Mouse (Mus musculus) left cerebral cortex, adult 11 months (tissue): ENCODE measurements around the gene Gcn1l1.

Experiments used
- DNase-seq: peaks from one replicate; pipeline ENCODE4 v3.0.0; 2022; ENCODE audit warnings: low spot score

The Gcn1l1 gene

DNA sequence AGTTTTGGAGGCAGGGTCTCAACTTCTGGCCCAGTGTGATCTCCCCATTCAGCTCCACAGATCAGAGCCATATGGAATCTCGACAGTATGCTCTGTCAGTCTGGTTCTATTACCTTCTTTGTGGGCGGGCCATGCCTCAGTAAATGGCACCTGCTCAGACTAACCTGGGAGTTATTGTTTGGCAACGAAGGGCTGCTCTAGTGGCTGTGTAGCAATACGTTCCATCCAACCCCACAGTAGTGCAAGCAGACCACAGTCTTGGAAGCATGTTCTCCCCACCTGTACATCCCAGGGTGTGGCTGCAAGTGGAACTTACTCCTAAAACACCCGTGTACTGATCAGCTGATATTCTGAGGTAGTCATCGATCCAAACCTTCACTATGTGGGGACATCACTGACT, 91.6 kb downstream of the Gcn1l1 start:
- DNase-seq = no peak

DNA sequence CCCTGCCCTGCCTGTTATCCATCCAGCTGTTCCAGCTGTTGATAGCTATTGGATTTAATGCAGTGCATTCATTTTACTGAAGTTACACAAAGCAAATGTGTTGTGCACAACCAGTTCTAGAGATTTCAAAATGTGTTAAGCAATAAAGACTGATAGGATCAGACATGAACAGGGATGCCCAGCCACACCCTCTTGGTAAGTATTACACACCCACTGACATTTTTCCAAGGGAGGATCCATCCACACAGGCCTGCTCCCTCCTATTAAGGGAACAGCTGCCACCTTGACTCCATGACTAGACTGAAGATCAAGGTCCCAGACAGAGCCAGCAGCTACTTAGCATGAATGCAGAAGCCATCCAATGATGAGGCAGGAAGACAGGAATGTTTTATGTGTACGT, 92.2 kb downstream of the Gcn1l1 start:
- DNase-seq = no peak

DNA sequence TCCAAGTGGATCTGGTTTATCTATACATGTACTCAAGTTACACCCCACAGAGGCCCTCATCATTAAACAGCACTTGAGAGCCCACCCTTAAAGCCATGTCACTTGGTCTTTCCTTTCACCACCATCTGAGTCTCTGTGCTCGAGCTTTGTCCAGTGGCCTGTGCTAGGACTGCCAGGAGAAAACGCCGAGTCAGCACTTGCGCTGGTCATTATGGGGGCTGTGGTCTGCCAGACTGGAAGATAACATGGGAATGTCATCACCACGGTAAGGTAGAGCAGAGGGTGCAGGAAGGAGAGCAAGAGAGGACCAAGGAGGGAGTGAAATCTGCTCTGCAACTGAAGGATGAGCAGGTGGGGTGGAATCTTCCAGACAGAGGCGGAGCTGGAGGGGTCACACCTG, 93.3 kb downstream of the Gcn1l1 start:
- no peak for DNase-seq

DNA sequence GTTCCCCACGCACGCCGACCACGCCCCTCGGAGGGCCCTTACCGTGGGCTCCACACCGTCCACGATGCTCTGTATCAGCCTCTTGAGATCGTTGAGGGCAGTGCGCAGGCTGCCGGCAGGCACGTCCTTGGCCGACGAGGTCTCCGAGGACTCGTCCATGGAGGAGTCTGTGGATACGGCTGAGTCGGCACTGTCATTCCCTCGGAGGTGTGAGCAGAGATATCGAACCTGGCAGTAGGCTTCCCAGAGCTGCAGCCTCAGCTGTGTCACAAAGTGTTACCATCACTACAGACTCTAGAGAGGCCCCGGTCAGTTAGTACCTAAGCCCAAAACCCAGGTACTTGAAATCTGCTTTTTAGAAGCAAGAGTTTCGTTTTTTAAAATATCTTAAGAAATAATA, 97.6 kb downstream of the Gcn1l1 start:
- no peak for DNase-seq

DNA sequence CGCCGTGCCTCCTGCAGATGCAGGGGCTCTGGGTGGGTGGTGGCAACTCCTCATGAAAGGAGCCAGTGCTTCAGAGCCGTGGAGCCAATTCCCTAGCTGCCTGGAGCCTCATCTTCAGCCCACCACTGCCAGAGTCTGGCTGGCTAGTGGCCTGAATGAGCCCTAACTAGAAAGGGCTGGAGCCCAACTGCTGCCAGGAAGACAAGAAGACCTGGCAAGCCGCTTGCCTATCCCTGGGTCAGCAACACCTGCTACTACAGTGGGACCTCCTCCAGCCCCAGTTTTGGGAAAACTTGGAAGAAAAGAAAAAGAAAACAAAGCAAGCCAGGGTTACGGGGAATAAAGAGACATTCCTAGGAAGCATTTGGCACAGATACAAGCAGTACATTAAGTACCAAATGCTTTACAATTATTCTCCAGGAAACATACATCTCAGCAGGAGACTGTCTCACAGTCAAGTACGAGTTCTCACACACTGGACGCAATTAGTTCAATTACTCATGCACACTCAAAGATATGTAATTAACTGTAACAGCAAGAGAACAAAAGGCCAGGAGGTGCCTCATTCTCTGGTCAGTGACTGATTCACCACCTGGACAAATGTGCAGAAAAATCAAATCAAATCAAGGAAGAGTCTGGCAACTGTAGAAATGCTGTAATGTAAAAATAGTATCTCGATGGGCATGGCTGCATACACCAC, 101.5 kb downstream of the Gcn1l1 start:
- DNase-seq = no peak

DNA sequence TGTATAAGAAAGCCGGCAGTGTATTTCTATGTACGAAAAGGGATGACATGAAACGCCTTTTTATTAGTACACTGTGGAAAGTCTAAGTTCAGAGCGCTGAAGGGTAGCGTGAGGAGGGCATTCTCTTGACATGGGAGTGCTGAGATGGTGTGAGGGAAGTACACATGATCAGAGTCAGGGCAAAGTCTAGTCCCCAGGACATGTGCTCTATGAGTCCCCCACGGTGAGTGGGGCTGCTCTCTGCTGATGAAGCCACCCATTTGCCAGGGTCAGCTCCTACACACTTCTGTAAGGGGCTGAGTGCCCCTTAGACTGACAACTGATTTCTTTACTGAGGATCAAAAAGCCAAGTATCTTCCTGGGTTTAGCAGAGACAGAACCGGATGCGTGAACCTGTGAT, 102.2 kb downstream of the Gcn1l1 start:
- DNase-seq = no peak

DNA sequence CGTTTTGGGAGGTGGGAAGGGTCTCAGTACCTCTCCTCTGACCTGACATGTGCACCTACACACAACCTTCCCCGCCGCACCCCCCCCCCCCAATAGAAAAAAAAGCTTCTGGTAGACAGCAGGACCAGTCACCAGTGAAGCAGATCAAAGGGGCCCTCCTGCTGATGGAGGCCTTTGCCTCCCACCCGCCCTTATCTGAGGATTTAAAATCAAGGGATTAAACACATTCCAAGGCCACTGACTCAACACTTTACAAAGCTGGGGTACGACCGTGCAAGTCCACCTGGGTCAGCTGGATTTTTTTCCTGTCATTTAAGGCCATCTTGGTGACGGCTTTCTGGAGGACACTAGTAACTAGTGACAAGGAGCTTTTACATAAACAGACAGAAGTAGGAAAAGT, 102.8 kb downstream of the Gcn1l1 start:
- no peak for DNase-seq

DNA sequence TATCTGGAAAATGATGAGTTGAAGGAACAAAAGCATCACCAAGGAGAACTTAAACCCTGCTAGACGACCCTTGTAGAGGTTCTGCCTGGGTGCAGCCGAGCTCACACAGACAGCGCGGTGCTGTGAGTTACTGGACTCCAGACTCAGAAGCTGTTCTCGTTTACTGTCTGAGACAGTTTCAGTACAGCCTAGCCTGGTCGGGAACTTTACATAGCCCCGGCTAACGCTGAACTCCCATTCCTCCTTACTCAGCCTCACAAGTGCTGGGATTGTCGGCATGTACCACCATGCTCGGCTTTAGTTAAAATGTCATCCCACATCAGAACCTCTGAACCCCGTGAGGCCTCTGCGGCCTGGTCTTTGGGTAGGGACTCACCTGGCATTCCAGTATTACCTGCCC, 103.9 kb downstream of the Gcn1l1 start:
- no peak for DNase-seq

DNA sequence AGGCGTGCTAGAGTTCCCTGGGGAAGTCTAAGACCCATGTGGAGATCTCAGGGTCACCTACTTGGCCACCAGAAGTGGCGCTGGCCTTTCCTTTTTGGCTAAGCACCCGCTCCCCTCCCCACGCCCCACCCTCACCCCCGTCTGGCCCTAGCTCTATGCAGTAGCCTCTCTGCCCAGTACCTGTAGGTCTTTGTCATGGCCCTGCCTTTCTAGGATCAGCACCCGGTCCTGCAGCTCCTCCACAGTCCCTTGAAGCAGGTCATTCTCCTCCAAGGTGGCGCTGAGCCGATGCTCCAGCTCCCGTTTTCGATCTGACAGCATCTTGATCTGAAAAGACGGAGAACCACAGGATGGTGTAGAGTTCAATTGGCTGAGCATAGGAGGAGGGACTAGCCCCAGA, 104.9 kb downstream of the Gcn1l1 start:
- no peak for DNase-seq

DNA sequence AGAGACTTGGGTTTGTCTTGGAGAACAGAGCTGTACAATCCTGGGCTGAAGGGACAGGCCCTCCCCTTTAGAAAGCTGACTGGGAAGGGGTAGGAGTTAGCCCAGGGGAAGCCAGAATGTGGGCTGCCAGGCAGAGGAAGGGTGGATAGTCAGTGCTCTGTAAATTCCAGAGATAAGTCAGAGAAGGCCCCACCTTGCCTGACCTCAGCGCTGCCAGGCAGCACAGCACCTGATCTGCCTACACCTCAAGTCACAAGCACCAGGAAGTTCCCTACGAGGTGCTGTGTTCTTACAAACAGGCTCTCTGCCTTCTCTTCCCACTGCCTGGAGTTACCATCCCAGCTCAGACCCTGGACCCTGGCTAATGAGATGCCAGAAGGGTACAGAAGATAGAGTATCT, 105.4 kb downstream of the Gcn1l1 start:
- no peak for DNase-seq

DNA sequence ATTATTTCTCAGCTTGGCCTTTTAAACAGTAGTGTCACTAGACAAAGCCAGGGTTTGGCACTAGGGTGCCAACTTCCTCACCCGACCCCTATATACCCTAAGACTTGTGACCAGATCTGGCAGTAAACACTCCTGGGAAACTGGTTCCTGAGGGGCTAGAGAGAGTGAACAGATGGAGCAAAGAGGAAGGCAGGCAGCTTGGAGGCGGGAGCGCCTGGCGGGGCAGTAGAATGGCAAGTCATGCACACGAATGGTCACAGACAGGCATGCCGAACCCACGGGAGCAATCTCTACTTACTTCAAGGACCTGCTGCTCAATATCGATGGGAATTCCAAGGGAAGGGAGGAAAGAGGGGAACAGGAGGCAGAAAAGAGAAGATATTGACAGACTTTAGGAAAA, 106.8 kb downstream of the Gcn1l1 start:
- no peak for DNase-seq
